Mouse (Mus musculus): ENCODE results near the gene Txn2.
"Not testable (repeated sequence)": the region's sequence is repeated elsewhere in the genome, so short reads cannot be mapped to it uniquely, and the experiment has no call there.

Gene Txn2

GRCm38 (mm10) chr15:77874807-77875206, 54.0 kb downstream of the Txn2 start:
- DNase-seq: no peak

- DNase-seq: no peak
Observed at GRCm38 (mm10) chr15:77874310-77874709, 54.5 kb downstream of the Txn2 start.

GRCm38 (mm10) chr15:77873564-77873963, 55.2 kb downstream of the Txn2 start:
- peak; percentile 69 for DNase-seq

- DNase-seq: no peak
Observed at GRCm38 (mm10) chr15:77872996-77873395, 55.8 kb downstream of the Txn2 start.

- no peak for DNase-seq
Observed at GRCm38 (mm10) chr15:77868340-77868739, 60.5 kb downstream of the Txn2 start.

GRCm38 (mm10) chr15:77867231-77867968, 61.4 kb downstream of the Txn2 start:
- DNase-seq: not testable (repeated sequence)

GRCm38 (mm10) chr15:77866583-77867220, 62.1 kb downstream of the Txn2 start:
- no peak for DNase-seq

Measured in lung, postnatal 10 days (tissue).